Mouse (Mus musculus): ENCODE results near the gene Nfkb1.

Gene Nfkb1

DNA sequence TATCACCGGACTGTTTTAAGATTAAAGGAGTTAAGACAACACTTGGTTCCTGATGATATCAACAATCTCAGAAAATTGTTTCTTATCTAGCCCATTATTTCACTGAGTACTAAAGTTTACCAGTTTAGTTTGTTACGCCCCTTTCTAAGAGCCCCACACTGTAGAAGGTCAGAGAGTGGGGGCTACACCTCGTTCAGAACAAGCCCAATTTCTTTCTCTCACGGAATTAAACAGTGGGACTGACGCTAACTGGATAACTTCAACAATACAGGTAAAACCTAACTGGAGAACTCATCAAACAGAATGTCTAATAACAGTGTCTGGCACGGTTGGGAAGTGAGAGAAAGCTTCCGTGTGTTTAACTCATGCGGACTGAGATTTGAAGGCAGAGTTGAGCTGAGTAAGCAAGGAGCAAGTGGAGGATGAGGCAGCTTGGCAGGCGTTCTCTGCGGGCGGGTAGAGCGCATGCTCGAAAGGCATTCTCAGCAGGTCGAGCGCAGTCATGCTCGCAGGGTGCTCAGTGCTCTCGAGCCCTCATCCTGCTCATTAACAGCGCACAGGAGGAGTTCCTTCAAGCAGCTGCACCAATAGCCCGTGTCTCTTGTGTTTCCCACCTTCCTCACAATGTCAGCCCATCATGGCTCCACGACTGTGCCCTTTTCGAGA lies 60.8 kb downstream of the Nfkb1 start:
- DNase-seq (ENCODE audit: low spot score), result no peak

DNA sequence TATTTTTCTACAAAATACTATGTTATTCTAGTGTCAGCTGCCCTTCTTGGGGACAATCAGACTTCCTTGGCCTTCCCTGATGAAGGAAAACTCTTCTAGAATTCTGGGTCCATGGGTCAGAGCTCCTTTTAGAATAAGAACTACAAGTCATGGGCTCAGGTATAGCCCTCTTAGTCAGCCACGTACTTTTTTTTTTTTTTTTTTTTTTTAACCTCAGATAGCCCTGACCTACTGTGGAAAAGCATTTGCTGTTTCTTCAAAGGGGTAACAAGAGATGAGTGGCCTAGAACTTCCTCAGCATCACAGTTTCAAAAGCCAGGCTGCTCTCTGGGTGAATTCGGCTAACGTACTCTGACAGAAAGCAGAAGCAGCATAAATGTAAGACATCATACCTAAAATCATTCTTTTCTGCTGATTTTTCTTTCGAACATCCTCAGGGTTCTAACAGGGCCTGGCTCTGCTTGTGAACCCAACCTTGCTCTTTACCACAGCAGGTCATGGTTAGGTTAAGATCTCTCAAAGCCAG lies 61.5 kb downstream of the Nfkb1 start:
- no peak for DNase-seq (ENCODE audit: low spot score)

DNA sequence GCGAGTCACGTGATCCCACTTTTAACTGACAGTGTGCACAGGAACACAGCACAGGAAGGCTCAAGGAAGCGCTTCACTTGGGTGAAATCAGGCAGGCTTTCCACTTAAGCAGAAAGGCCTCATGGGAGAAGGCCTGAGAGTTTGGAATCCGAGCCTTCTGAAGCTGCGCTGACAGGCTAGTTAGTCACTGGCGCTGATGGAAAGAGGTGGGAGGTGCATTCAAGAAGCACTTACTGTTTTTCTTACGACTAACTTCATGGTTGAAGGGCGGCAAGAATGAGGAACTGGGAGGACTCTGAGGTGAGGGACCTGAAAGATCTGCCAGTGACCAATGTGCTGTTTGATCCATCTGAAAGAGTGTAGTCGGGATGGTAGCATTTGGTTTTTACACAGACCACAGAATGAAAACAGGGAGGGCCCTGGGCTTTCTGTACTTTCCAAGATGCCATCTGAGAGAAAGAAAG lies 62.6 kb downstream of the Nfkb1 start:
- DNase-seq (ENCODE audit: low spot score), result peak; percentile 23

DNA sequence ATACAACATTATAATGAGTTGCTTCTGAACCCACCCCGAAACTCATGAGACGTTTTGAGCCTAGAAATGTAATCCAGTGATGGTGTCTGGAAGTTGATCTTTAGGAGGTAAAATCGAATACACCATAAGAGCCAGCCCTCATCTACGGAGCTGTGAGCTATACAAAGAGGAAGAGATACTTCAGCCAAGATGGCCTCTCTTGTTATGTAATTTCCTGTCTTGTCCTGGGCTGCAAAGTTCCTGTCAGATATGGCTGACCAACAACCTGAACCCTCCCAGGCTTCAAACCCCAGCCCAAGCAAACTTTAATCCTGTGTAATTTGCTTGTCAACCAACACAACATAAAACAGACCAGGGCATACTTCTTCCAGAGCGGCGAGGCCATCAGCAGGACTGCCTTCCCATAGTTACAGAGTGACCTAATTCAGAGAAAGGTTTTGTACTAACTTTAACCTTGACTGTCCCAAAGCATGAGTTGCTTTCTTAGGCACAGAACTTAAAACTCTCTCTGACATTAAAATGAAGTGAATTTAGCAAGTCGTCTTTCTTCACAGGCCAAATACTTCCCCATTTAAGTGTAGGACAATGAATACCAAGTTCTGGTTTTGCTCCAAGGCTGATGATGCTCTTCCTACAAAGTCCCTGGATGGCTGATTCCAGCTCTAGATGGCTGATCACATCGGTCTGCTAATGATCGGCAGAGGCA lies 63.2 kb downstream of the Nfkb1 start:
- no peak for DNase-seq (ENCODE audit: low spot score)

DNA sequence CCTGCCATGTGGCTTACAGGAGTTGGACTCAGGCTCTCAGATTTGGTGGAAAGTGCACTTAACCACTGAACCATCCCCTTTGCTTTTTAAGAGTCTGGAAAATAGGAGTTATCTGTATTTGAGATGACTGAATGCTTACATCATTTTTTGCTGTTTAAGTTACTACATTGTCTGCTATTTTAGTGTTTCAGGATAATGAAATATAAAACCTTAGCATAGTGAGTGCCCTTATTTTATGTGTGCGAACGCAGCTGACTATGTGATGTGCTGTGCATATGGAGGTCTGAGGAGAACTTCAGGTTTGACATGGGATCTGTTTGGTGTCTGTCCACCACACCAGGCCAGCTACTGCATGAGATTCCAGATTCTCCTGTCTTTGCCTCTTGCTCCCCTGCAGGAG lies 66.1 kb downstream of the Nfkb1 start:
- no peak for DNase-seq (ENCODE audit: low spot score)

DNA sequence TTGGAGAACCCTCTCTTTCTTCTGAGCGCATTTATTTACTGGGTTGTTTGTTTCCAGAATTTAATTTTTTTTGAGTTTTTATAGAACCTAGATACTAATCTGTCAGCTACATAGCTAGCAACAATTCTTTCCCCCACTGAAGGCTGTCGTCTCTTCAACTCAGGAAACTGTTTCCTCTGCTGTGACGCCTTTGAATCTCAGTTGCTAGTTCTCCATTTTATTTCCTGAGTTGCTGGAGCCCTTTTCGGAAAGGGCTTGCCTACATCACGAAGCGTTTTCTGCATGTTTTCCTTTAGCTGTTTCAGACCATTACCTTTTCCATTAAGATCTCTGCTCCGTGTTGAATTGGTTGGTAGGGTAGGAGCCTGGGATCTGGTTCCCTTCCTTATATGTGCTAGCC lies 74.6 kb downstream of the Nfkb1 start:
- no peak for DNase-seq (ENCODE audit: low spot score)

DNA sequence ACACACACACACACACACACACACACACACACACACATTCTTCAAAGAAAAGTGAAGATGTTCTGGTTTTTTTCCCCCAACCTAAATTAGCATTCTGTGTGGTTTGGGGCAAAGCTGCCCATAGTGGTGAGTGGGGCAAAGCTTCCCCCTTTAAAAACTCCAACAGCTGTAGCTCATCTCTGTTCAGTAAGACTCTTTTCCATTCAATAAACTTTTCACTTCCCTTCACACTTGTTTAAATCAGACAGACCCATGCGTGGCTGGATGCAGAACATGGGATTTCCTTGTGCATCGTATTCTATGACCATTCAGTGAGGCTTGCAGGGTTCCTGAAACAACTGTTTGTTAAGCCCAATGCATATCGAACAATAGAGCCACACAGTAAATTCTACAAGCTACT lies 77.0 kb downstream of the Nfkb1 start:
- no peak for DNase-seq (ENCODE audit: low spot score)

DNA sequence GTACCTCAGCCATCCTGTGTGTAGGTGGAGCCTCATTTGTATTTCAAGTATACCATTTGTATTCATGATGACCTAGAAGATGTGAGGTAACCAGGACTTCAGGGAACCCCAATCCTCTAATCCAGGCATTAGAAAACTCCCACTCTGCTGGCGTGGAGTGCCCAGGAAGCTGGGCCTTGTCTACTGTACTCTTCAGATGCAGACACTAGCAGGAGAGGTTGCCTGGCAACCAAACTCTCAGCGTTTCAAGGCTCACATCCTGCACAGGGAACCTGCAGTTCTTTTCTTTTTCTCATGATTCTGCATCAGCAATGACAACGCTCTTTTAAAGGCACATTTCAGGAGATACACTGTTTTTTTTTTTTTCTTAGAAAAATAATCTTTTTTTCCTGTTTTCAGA lies 81.1 kb downstream of the Nfkb1 start:
- no peak for DNase-seq (ENCODE audit: low spot score)

DNA sequence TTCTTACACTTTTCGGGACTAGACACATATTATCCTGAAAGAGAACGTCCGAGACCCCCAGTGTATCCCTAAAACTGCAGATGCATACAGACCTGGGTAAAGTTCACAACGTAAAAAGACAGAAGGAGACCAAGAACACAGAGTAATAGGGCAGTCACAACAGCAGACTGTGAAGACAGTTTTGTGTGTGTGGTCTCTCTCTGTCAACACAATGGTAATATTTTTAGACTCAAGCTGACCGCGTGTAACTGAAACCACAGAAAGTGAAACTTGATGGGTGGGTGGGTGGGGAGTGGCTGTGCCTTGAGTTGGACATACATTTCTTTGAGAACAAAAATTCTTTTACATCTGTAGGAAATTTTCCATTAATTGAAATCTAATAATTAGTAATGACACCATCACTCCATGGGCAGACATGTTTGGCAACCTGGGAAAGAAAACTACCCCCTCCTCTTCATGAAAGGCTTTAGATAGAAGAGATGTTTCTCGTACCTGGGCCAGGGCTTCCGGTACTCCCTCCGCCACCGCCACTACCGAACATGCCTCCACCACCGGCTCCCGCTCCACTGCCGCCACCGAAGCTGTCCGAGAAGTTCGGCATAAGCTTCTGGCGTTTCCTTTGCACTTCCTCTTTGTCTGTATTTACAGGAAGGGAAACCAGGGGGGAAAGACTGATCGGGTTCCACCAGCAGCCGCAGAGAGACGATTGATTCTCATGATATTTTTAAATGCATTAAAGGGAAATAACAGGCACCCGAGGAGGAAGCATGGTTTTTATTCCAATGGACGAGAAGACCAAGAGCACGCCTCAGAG lies 83.5 kb downstream of the Nfkb1 start:
- no peak for DNase-seq (ENCODE audit: low spot score)

DNA sequence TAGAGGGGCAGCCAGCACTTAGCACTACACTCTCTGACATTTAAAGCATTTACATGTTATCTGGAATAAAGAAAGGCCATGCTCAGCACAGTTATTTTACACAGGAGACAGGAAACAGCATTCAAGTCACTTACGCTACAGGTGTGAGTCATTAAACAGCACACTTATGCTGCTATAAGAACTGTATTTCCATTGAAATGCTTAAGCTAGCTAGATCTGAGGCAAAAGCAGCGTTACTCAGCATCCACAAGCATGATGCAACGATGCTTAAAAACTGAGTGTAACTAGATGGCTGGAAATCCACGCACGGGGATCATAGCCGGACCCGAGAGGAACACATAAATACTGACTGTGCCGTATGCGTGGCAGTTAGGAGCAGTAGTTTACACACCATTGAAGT lies 84.3 kb downstream of the Nfkb1 start:
- DNase-seq (ENCODE audit: low spot score), result no peak

DNA sequence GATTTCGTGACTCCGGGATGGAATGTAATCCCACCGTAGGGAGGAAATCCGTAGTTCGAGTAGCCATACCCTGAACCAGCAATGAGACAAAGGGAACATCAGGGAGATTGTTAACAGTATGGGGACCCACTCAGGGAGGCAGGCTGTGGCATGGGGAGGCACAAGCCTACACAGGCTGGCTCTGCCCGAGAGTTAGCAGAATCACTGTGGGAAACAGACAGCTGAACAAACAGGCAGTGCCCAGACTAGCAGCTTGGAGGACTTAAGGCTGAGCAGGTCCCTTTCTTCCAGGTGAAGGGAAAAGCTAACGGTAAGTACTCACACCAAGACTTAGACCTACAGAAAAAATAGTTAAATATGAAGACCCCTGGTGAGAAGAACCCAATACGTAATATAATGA lies 84.8 kb downstream of the Nfkb1 start:
- no peak for DNase-seq (ENCODE audit: low spot score)

DNA sequence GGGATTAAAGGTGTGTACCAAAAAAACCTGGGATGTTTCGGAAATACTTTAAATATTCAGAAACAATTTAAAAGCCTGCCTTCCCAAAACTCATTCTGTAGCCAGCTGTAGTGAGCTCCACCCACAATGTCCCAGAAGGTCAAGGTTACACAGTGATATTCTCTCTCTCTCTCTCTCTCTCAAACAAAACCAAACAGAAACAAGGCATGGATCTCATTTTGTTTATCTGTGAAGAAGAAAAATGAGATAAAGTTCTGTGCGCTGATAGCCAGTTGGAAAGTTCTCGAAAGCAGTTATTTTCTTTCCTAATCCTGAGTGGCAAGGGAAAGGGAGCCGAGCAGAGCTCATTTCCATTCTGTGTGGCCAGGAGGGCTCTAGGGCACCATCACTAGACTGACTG lies 85.9 kb downstream of the Nfkb1 start:
- DNase-seq (ENCODE audit: low spot score), result no peak

DNA sequence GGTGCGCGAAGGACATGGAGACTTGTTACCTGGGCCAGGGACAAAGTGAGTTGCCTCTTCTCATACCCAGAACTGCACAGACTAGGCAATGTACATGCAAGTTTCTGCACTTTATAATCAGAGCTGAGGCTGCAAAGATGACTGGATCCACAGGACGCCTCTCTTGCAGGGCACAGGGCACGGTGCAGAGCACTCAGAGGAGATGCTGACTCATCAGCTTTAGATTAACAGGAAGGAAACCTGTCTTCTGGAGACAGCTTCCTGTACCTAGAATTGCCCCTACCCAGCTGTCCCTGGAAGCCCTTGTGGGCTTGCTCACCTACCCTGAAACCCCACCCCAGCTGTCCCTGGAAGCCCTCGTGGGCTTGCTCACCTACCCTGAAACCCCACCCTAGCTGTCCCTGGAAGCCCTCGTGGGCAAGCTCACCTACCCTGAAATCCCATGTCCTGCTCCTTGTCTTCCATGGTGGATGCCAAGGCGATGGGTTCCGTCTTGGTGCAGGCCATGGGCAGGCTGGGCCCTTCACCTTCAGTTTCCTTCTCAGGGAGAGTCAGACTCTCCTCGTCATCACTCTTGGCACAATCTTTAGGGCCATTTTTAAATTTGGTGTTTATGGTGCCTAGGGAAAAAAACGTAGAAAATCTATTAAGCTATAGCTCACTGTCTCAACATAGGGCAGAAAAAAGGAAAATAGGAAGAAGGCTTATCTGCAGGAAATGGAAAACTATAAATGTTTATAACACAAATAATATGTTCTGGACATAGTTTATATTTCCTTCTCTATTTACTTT lies 86.5 kb downstream of the Nfkb1 start:
- DNase-seq (ENCODE audit: low spot score), result no peak

DNA sequence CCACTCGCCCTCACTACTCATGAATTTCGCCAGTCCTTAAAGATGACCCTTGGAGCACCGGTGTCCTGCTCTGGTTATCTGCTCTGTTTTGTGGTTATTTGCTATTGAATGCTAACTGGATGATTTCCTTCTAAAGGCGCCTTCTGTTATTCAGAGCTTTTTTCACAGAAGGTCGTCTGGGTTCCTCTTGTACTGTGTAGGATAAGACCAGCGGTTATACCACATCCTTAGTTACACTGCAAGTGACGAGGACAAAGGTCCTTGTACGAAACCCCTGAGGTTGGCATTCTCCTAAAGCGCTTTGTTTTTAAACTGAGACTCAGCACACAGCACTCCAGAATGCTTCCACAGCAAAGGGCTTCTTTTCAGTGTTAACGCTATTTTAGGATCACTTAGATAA lies 88.6 kb downstream of the Nfkb1 start:
- DNase-seq (ENCODE audit: low spot score), result no peak

DNA sequence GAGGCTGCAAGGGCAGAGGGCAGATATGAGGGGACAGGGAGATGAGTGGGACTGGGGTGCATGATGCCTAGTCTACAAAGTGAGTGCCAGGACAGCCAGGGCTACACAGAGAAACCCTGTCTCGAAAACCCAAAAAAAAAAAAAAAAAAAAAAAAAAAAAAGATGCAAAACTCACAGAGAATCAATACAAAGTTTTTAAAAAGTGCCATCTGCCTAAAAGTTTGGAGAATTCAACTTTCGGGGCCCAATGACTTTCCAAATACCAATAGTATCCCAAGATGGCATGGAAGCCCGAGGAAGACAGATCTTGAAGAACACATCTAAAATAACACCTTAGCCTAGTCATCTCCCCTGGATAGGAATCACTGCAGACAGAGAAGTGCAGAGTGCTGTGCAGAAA lies 93.0 kb downstream of the Nfkb1 start:
- DNase-seq (ENCODE audit: low spot score), result no peak

DNA sequence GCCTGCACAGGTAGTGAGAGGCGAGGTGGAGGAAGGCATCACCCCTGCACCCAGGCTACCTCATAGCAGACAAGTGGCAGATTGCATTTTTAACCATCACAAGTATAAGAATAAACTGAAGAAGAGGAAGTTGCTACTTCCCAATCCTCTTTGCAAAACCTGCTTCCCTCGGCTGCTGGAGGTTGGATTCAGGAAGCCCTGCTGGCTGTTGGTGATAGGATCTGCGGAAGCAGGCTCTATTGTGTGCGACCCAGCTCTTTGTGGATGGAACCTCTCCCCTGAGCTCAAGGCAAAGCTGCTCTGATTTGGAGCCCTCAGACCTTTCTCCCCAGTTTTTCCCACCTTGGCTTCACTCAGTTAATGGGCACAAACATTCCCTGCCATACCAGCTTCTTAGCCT lies 94.3 kb downstream of the Nfkb1 start:
- DNase-seq (ENCODE audit: low spot score), result no peak

DNA sequence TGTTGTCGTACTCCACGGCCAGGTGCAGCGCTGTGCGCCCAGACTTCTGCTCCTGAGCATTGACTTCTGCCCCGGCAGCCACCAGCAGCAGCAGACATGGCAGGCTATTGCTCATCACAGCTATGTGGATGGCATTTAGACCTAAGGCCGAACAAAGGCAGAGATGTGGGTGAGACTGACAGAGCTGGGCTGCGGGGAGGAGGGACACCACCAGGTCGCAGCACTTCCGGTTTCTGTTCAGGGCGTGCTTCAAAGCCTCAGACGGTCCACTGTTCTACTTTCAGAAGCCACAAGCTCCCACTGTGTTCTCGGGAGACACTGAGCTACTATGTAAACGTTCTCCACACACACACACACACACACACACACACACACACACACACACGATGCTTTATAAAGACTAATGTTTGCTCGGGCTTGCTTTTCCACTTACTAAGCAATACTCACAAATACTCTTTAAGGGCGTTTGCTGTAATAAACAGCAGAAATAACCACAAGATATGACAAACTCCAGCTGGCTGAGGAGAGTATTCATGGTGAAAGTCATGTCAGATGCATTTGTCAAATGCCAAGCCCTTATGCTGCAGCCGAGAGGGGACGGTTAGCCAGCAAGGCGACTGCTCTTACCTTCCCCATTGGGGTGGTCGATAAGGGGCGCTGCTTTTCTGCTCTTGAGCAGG lies 97.0 kb downstream of the Nfkb1 start:
- no peak for DNase-seq (ENCODE audit: low spot score)

DNA sequence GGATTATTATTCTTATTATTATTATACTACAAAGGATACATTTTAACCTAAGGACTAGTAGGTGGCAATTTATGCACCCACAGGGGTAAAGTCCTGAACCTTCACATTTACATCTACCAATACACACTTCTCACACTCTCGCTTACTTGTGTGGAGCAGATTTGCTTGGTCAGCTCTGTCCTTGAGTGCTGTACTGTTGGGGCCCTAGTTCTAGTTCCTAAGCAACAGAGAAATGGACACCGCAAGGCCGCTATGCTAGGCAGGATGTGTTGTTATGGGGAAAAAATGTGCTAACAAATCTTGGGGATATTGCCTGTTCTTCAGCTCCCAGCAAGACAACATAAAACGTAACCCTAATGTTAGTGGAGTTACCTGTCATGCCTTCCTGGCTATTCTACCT lies 99.3 kb downstream of the Nfkb1 start:
- DNase-seq (ENCODE audit: low spot score), result no peak

DNA sequence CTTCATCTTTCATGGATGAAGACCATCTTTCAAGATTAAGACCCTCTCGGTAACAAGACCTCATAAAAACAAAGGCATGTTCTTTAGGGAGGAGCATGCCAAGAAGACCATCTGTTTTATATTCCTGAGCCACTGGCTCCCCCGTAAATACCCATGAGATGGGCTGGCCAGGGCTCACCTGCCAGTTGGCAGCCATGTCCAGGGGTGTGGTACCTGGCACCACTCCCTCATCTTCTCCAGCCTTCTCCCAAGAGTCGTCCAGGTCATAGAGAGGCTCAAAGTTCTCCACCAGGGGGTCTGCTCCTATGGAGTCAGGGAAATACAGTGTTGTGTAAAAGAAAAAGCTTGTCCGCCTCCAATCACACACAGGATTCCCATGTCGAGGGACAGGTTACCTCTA lies 100.0 kb downstream of the Nfkb1 start:
- DNase-seq (ENCODE audit: low spot score), result no peak

DNA sequence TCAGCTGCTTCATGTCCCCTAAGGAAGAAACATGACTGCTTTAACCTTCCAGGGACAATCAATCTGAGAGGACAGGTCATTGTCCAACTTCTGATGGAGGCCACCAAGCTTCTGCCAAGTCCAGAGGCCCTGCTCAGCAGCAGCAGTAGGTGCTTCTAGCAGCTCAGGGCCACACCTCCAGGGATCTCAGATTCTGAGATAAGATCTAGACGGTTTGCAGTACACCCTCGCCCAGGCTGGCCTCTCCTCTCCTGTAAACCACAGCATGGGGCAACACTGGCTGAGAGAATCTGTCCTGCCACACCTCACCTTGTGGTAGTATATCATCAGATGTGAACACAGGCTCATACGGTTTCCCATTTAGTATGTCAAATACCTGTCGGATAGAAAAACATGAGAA lies 100.9 kb downstream of the Nfkb1 start:
- no peak for DNase-seq (ENCODE audit: low spot score)

DNA sequence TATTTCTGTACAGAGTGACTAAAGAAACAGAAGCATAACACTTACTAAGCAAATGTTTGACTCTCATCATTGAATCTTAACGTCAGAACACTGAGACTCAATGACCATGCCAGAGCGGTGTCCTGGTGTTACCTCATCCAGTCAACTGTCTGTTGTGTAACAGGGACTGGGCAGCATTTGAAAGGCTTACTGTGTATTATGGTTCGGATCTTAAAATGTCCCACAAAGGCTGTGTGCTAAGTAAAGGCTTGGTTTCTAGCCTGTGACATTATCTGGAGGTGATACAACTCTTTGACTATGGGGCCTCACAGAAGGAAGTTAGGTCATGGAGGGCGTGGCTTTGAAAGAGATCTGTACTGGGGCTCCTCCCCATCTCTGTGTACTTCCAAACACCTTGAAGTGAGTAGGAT lies 104.9 kb downstream of the Nfkb1 start:
- DNase-seq (ENCODE audit: low spot score), result no peak

DNA sequence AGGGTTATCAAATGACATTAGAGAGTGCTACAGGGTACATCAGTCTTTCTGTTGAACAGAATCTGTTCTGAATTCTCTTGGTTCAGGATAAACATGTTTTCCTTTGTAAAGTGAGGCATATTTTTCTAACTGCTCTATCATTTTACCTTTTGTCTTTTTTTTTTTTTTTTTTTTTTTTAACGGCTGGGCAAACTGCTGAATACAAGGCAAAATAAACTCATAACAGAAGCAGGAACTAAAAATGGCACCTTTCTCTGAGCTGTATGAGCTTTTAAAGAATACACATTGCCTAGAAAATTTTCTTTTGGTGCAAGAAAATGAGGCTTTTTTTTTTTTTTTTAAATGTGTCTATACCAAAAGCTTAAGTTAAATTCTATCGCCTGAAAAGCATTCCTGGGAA lies 105.3 kb downstream of the Nfkb1 start:
- no peak for DNase-seq (ENCODE audit: low spot score)

Data from retina, embryonic 14.5 days (tissue).